Mouse (Mus musculus) ES-Bruce4 (cell line): Measurements from ENCODE around the gene Kcnq2.

ENCODE experiments used
- CTCF ChIP-seq: IDR thresholded peaks from one replicate; pipeline ENCODE4 v1.8.1; 2011; ENCODE audit warnings: low read depth, low read length
- POLR2A ChIP-seq: IDR thresholded peaks from one replicate; pipeline ENCODE4 v1.8.1; 2011; ENCODE audit warnings: low read length; ENCODE audit not compliant: insufficient read depth

DNA sequence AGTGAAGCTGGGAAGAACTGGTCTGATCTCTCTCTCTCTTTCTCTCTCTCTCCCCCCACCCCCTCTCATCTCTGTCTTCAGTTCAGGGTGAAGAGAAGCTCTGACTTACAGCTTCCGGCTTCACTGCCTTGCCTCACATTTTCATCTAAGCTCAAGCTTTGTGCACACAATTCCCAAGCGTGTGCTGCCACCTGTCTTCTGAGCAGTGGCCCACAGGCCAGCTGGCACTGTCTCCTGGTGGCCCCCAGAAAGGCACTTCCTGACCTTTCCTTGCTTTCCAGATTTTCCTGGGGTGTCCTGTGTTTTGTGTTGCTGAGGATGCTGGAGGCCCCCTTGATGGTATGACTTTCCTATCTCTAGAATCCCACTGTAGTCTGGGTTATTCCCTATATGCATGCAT lies 31.0 kb downstream of the Kcnq2 start:
- TF ChIP-seq POLR2A (no peak), CTCF (no peak)
